Mouse (Mus musculus) cerebellum, postnatal 14 days (tissue): ENCODE results near the gene Krtap15.

Experiments
- DNase-seq, 2 experiments: peaks; one replicate each; pipeline ENCODE4 v3.0.0; 2021; ENCODE audit warnings: mixed read lengths in 2 of 2

The Krtap15 gene

DNA sequence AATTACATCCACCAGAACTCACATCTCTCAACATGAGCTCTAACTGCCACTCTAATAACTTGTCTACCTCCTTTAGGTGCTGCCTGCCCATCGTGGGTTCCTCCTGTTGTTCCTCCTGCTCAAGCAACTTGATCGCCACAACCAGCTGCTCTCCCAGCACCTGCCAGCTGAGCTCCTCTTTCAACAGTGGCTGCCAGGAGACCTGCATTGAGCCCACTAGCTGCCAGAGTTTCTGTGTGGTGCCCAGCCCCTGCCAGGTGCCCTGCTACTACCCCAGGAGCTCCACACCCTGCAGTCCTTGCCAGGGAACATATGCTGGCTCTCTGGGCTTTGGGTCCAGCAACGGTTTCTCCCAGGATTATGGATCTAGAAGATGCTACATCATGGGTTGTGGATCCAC lies at the start of gene Krtap15:
TSS of gene Krtap15 (plus strand) at position 150 of the 400 bp plus-strand sequence.
- DNase-seq, result peak; percentile 6 to 17

DNA sequence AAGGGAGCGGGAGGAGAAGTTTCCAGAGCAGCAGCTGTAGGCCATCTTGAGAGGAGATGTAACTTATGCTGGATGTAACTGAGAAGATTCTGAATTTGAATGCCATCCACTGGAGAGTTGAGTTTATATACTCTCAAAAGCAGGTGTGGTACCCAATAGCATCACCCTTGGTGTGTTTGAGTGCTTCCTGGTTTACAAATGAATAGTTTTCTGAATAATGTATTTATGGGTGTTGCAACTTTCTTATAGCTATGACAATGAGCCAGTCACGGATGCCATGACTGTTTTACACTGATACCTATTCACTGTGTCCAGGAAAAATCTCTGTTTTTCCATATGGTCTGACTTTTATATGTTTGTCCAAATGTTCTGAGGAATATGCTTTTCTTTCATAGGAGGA lies 45.9 kb upstream of the Krtap15 start, which contains the start of gene 2310057N15Rik:
TSS of gene 2310057N15Rik (minus strand) at position 101 of the 400 bp plus-strand sequence.
- DNase-seq, result no peak

DNA sequence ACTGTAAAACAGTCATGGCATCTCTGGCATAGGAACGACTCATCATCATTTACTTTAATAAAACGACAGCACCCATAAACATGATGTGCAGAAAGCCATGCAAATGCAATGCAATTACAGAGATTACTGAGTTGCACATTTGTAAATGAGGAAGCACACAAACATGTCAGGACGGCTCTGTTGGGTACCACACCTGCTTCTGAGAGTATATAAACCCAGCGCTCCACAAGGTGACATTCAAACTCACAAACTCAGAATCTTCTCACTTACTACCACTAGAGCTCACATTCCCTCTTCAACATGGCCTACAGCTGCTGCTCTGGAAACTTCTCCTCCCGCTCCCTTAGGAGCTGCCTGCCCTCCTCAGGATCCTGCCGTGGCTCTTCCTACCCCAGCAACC lies 42.4 kb upstream of the Krtap15 start, which contains the start of gene Gm5965:
TSS of gene Gm5965 (plus strand) at position 301 of the 400 bp plus-strand sequence.
- DNase-seq, result no peak

DNA sequence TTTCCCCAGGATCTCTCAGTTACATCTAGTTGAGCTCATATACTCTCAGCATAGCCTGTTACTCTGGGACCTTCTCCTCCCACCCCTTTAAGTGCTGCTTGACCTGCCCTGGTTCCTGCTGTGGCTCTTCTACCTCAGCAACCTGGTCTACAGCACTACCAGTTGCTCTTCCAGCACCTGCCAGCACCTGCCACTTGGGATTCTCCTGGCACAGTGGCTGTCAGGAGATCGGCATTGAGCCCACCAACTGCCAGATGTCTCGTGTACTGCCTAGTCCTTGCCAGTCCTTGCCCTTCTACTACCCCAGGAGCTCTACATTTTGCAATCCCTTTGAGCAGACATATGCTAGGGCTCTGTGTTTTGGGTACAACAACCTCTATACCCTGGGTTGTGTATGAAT lies 33.2 kb upstream of the Krtap15 start:
- peak; percentile 37 to 67 for DNase-seq

DNA sequence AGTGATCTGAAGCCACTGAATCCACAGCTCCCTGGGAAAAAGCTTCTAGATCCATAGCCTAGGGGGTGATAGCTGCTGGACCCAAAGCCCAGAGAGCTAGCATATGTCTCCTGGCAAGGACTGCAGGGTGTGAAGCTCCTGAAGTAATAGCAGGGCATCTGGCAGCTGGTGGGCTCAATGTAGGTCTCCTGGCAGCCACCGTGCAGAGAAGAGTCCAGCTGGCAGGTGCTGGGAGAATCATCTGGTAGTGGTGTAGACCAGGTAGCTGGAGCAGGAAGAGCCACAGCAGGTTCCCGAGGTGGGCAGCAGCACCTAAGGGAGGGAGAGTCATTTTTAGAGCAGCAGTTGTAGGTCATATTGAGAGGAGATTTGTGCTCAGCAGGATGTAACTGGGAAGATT lies 8.2 kb upstream of the Krtap15 start, which contains the start of gene Gm20741:
TSS of gene Gm20741 (minus strand) at position 394 of the 400 bp plus-strand sequence.
- peak; percentile 58 to 71 for DNase-seq

GRCm38 (mm10) chr16:88823736-88824135 lies 3.7 kb downstream of the Krtap15 start:
- DNase-seq, result peak; percentile 31 to 43

GRCm38 (mm10) chr16:88826095-88826652 lies 6.2 kb downstream of the Krtap15 start, which contains the start of gene Krtap14:
Krtap14 (minus strand) TSS chr16:88826145.
- peak in 1 of 2 experiments; percentile 11 for DNase-seq

GRCm38 (mm10) chr16:88826978-88827377 lies 7.0 kb downstream of the Krtap15 start:
- DNase-seq, result no peak

DNA sequence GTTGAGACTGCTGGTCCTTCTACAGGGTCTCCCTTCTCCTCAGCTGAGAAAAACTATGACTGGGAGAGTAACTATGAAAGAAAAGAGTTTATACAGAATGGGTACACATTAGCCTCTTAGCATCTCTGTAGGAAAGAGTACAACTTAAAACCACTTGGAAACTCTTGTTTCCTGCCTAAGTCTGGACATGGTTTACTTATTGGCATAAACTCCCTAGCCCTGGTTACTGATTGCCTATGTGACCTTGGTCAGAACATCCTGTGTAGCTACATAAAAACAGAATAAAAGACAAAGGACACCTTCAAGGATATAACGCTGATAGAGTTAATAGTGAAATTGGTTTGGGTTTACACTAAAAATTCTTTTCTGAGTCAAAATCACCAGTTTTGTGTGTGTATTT lies 27.3 kb downstream of the Krtap15 start:
- DNase-seq, result no peak

DNA sequence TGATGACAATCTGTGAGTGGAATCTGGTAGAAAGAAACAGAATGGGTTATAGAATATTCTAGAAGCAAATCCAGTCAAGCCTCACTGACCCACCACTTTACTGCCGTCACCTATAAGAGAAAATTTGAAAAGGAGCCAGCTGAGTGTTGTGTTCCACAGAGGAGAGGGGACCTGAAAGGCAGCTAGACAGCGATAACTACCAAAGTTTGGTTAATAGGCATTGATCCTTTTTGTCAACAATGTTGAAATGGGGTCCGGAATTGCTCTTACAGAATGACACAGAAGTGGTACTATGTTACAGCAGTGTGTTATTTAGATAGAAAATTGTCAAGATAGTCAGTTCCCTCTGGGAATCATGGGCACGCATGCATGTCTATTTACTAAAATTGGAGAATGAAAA lies 28.5 kb downstream of the Krtap15 start:
- DNase-seq, result no peak

- DNase-seq, result peak; percentile 46 to 49
Observed at GRCm38 (mm10) chr16:88851450-88851849, 31.4 kb downstream of the Krtap15 start.

DNA sequence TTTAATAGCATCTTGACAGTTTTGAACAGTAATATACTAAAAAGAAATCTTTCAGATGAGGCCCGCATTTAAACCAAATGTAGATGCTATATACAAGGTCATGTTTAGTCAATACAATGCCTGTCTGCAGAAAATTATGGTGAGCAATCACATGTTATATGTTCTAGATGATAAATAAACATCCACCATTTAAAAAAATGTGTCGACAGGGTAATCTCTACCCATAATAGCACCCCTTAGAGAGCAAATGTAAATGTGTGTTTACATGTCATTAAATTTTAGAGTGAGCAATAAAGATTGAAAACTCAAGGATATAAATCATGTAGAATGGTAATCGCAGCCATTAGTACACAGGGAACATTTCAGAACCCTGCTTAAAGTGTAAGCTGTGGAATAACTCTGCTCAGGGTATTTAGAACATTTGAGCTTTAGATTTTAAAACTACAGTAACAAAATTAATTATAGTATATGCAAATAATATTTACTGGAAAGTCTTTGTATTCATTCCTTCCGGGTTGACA lies 44.9 kb downstream of the Krtap15 start:
- no peak for DNase-seq

DNA sequence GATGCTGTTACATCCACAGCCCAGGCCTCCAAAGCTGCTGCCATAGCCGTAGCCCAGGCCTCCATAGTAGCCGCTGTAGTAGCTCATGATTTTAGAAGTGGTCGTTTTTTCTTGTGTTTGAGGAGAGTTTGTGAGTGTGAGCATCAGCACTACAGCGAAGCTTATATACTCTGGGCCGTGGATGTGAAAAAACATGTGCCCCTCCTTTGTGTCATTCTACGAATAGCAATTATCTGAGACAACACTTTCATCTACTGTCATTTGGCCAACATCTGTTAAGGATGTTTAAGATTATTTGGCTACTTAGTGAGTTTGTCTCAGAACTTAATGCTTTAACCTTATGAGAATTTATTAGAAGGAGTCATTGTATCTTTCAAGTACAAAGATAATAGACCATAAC lies 49.3 kb downstream of the Krtap15 start, which contains the start of gene Krtap19-1:
TSS of gene Krtap19-1 (minus strand) at position 101 of the 400 bp plus-strand sequence.
- DNase-seq, result no peak

DNA sequence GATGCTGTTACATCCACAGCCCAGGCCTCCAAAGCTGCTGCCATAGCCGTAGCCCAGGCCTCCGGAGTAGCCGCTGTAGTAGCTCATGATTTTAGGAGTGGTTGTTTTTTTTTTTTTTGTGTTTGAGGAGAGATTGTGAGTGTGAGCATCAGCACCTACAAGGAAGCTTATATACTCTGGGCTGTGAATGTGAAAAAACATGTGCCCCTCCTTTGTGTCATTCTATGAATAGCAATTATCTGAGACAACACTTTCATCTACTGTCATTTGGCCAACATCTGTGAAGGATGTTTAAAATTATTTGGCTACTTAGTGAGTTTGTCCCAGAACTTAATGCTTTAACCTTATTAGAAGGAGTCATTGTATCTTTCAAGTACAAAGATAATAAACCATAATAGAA lies 54.2 kb downstream of the Krtap15 start, which contains the start of gene Krtap19-2:
TSS of gene Krtap19-2 (minus strand) at position 101 of the 400 bp plus-strand sequence.
- DNase-seq, result no peak

DNA sequence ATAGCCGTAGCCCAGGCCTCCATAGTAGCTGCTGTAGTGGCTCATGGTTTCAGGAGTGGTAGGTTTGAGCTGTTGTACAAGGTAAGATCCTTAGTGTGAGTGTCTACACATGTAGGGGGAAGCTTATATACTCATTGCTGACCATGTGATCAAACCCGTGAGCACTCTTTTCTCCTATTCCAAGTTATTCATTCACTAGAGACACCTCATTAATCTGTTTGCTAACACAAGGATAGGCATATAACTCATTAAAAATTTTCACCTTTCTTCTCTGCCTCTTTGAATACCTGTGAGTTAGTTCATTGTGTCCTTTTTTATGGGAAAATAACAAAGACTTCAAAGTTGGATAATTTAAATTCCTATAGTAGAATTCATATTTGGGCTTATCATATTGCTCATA lies 57.9 kb downstream of the Krtap15 start, which contains the start of gene Krtap19-3:
TSS of gene Krtap19-3 (minus strand) at position 101 of the 400 bp plus-strand sequence.
- no peak for DNase-seq
